Mouse (Mus musculus): ENCODE measurements around the gene Upk3b. TPM values are rescaled to one million over a fixed set of nuclear protein-coding genes. Genes with fewer than 3 reads are reported as not detected.

Upk3b gene
- polyA plus RNA-seq, 1 experiment, result 1.4 TPM

DNA sequence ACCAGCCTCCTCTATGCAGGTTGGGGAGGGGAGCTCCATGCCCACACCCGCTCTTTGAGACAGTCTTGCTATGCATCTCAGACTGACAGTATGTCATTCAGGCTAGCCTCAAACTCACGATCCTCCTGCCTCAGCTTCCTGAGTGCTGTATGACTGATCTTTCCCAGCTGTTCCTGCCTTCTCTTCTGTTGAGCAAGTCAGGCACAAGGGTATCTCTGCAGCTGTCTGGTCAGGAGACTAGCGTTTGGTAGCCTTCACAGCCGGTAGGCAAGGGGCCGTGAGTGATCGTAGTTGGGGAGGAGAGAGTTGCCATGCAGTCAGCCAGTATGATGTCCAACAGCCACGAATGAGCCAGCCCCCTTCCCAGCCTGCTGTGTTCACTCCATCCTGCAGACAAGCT is 56.8 kb downstream of the Upk3b start:
- Histone ChIP-seq H3K27ac (ENCODE audit: insufficient read depth, low read depth, low read length) (no peak overlapping the region), H3K36me3 (ENCODE audit: control insufficient read depth, insufficient read depth, low read length) (peaks cover 5% of the 10 kb centered on the region; the same call in 1 of the 2 replicates), H3K27me3 (ENCODE audit: control insufficient read depth, insufficient read depth, low read length) (no peaks in the 10 kb centered on the region), H3K4me3 (ENCODE audit: low read depth, low read length) (no peak overlapping the region), H3K4me1 (ENCODE audit: control insufficient read depth, insufficient read depth, insufficient read length, low read length) (peaks cover 2% of the 10 kb centered on the region)
- TF ChIP-seq POLR2A (IDR thresholded peaks at IDR 0.05; ENCODE audit: low read depth, low read length) (no peak), CTCF (IDR thresholded peaks at IDR 0.05; ENCODE audit: extremely low read depth, insufficient read length, insufficient replicate concordance, low read depth, low read length) (no peak)
- WGBS, result 80% methylated on average over 7 of the region's 7 CpGs

Other genes with a start within 250 kb of the Upk3b start
- 0.19 and 0.42 TPM in 2 replicates for gene Srrm3, start 231.6 kb upstream of the Upk3b start, polyA plus RNA-seq (2012; rRNA removed)
- gene Hspb1, start 150.6 kb upstream of the Upk3b start, polyA plus RNA-seq (2012; rRNA removed), result 91.6 and 121 TPM in 2 replicates
- 21.2 and 27.3 TPM in 2 replicates for gene Ywhag, start 103.9 kb upstream of the Upk3b start, polyA plus RNA-seq (2012; rRNA removed)
- gene Ssc4d, start 64.0 kb upstream of the Upk3b start, polyA plus RNA-seq (2012; rRNA removed), result 3.6 and 3.9 TPM in 2 replicates
- not detected in 2 replicates for gene Zp3, start 58.4 kb upstream of the Upk3b start, polyA plus RNA-seq (2012; rRNA removed)
- gene Dtx2, start 43.7 kb upstream of the Upk3b start, polyA plus RNA-seq (2012; rRNA removed), result 8.7 and 17.6 TPM in 2 replicates
- gene Upk3bl, start 16.0 kb downstream of the Upk3b start, polyA plus RNA-seq (2012; rRNA removed), result 0.76 and 1.7 TPM in 2 replicates
- gene Rasa4, start 45.4 kb downstream of the Upk3b start, polyA plus RNA-seq (2012; rRNA removed), result 16.5 and 42.8 TPM in 2 replicates
- gene Polr2j, start 78.1 kb downstream of the Upk3b start, polyA plus RNA-seq (2012; rRNA removed), result 29.3 and 48.4 TPM in 2 replicates
- gene Lrwd1, start 97.6 kb downstream of the Upk3b start, polyA plus RNA-seq (2012; rRNA removed), result 8.9 and 16.9 TPM in 2 replicates
- 11.2 and 25.3 TPM in 2 replicates for gene Alkbh4, start 97.7 kb downstream of the Upk3b start, polyA plus RNA-seq (2012; rRNA removed)
- 28.9 and 31.4 TPM in 2 replicates for gene Orai2, start 132.2 kb downstream of the Upk3b start, polyA plus RNA-seq (2012; rRNA removed)
- 5.5 and 8.4 TPM in 2 replicates for gene Prkrip1, start 160.5 kb downstream of the Upk3b start, polyA plus RNA-seq (2012; rRNA removed)
- gene Sh2b2, start 208.1 kb downstream of the Upk3b start, polyA plus RNA-seq (2012; rRNA removed), result 3.2 and 7.3 TPM in 2 replicates